Comparison of ENCODE assay signal across 7 mouse cellular contexts in the genomic region with DNA sequence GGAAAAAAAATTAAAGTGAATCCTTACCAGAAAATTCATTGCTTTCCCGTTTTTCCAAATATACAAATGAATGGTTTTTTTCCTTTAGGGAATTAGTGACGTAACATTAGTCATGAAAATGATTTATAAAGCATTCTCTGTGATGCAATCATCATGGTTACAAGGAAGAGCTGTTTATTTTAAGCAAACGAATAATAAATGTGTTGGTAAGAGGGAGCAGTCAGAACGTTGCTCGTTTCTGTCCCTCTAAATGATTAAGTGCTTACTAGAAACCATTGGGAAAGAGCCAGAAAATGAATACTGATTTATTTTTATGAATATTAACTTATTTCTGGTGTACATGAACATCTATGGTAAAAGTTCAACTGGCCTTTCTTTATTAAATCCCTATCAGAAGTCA.
"Had no signal": no experiment of that assay in that cellular context is flagged by ENCODE, and none has a peak within 500 bp of the region (broad histone marks: within the 10 kb centered on the region; RNA-seq: fewer than 3 reads in every experiment).

No protein-coding gene starts in this region.

- H3K4me2 ChIP-seq: lung, embryonic 14.5 days; midbrain, embryonic 12.5 days; midbrain, embryonic 15.5 days; neural tube, embryonic 12.5 days had no signal

- H3K9ac ChIP-seq: liver, embryonic 14.5 days; lung, embryonic 14.5 days; midbrain, embryonic 12.5 days; midbrain, embryonic 15.5 days; neural tube, embryonic 12.5 days had no signal

- H3K9me3 ChIP-seq: midbrain, embryonic 10.5 days; midbrain, embryonic 12.5 days; midbrain, embryonic 15.5 days; neural tube, embryonic 12.5 days had no signal

- H3K4me1 ChIP-seq: midbrain, embryonic 10.5 days; midbrain, embryonic 12.5 days; midbrain, embryonic 15.5 days; neural tube, embryonic 12.5 days had no signal

- H3K4me3 ChIP-seq: midbrain, embryonic 10.5 days; midbrain, embryonic 12.5 days; midbrain, embryonic 15.5 days; neural tube, embryonic 12.5 days had no signal

- DNase-seq: thymus, adult 18-20 months had no signal

- H3K36me3 ChIP-seq: midbrain, embryonic 10.5 days; midbrain, embryonic 12.5 days; midbrain, embryonic 15.5 days; neural tube, embryonic 12.5 days had no signal

- H3K27me3 ChIP-seq: midbrain, embryonic 12.5 days; midbrain, embryonic 15.5 days; neural tube, embryonic 12.5 days had no signal

- H3K27ac ChIP-seq: liver, embryonic 14.5 days; midbrain, embryonic 10.5 days; midbrain, embryonic 12.5 days; midbrain, embryonic 15.5 days; neural tube, embryonic 12.5 days had no signal
